Mouse (Mus musculus) E14TG2a.4 (cell line): ENCODE measurements around the gene 4930562C15Rik.

ENCODE experiments used
- CTCF ChIP-seq: conservative IDR thresholded peaks from 2 replicates; pipeline ENCODE4 v1.5.1; 2014; ENCODE audit warnings: low read length
- POU5F1 ChIP-seq: IDR thresholded peaks from 2 replicates; pipeline ENCODE4 v1.6.1; 2014; ENCODE audit warnings: low read length, borderline replicate concordance

DNA sequence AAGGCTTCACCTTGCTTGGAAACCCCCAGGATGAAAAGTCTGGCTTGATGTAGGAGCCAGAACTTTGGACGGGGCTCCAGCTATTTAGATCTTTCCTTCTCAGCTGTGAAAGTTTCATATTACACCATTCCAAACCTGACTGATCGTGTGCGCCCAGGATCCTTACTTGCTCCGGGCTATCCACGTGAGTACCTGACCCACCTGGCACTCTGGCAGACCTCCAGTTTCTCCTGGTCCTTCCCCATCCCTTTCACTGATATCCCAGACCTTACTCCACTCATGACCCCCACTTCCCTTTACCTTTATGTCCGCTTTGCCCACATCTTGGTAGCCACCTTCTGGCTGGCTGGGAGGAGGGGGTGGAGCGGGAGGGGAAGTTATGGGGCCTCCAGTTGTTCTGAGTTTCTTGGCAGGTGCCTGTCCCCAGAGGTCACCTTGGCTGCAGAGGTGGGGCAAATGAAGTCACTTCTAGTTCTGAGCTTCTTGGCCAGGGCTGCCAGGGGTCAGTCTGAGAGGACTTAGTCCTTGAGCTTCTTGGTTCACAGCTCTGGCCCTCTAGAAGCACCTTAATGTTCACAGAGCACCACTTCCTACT, 31.0 kb downstream of the 4930562C15Rik start:
- TF ChIP-seq CTCF (no peak), POU5F1 (no peak)
